Mouse (Mus musculus) forebrain, embryonic 13.5 days (tissue): ENCODE results near the gene E2f2. TPM values are rescaled to one million over a fixed set of nuclear protein-coding genes. Genes with fewer than 3 reads are reported as not detected.

Experiments
- ATAC-seq: fragments of 200-750 bp; cut with Nextera tagmentation; 2 replicates; pipeline ENCODE4 v1.8.0; 2017
- H3K27ac ChIP-seq: fragments of 300-500 bp; sonication (generic); 2 replicates; pipeline ENCODE4 v1.5.1; 2015; ENCODE audit warnings: inconsistent platforms, mild to moderate bottlenecking, moderate library complexity
- H3K27me3 ChIP-seq: fragments of 300-500 bp; sonication (generic); 2 replicates; pipeline ENCODE4 v1.6.1; 2015; ENCODE audit warnings: mild to moderate bottlenecking, inconsistent platforms
- H3K36me3 ChIP-seq: fragments of 300-500 bp; sonication (generic); 2 replicates; pipeline ENCODE4 v1.6.1; 2015; ENCODE audit warnings: mild to moderate bottlenecking, inconsistent platforms; ENCODE audit not compliant: poor library complexity, severe bottlenecking
- H3K4me1 ChIP-seq: fragments of 300-500 bp; sonication (generic); 2 replicates; pipeline ENCODE4 v1.6.1; 2015; ENCODE audit warnings: inconsistent platforms
- H3K4me2 ChIP-seq: fragments of 300-500 bp; sonication (generic); 2 replicates; pipeline ENCODE4 v1.6.1; 2015; ENCODE audit warnings: inconsistent platforms, mild to moderate bottlenecking, moderate library complexity
- H3K4me3 ChIP-seq: fragments of 300-500 bp; sonication (generic); 2 replicates; pipeline ENCODE4 v1.5.1; 2015; ENCODE audit warnings: mild to moderate bottlenecking, inconsistent platforms
- H3K9ac ChIP-seq: fragments of 300-500 bp; sonication (generic); 2 replicates; pipeline ENCODE4 v1.6.1; 2015; ENCODE audit warnings: mild to moderate bottlenecking, inconsistent platforms
- H3K9me3 ChIP-seq: fragments of 300-500 bp; sonication (generic); replicated peaks from 2 replicates; pipeline ENCODE4 v1.6.1; 2016; ENCODE audit warnings: inconsistent platforms
- WGBS: fragments of 180-500 bp; shearing (Covaris S2); methylation state at CpG from one replicate; pipeline ENCODE4 v1.1.7; 2015; 5-methylcytosine and 5-hydroxymethylcytosine counted together
- polyA plus RNA-seq: library from polyadenylated mRNA; unstranded; fragments of >200 nt; fragmentation: Nextera tagmentation; extraction: Ambion mirVana; gene quantifications from 2 replicates; pipeline ENCODE4 v1.2.1, GENCODE M21; 2015

The E2f2 gene
- polyA plus RNA-seq, 1 experiment from 2014 or later: 9.7 TPM

DNA sequence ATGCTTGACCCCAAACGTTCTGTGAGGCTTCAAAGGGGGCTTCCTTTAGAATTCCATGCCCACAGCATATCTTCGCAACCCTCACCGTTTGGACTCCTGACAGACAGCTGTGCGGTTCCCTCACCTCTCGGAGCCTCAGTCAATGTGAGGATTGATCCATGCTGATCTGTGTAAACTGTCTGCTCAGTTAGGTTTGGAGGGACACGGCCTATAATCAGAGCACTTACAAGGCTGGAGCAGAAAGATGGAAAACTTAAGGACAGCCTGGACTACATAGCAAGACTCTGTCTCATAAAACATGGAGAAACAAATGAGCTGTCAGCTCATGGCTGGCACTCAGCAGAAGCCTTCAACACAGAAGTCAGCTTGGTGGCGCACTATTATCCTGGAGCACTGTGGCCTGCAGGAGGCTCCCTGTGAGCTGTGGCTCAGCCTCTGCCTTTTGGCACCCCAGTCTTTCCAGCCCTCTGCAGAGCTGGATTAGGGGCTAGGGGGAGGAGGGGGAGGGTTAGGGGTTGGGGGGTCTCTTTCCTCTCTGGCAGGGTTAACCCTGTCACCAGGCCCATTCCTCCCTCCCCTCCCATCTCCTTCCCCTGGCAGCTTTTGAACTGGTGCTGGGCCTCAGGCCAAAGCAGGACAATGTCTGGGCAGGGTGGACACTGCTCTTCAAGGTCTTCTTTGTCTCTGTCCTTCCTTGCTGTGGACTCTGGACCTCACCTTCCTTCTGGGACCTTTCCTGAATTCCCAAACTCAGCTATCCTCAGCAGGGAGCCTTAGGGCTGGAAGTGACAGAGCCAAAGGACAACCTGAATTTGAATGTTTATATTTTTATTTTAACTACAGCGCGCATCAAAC is 36.1 kb upstream of the E2f2 start:
- H3K4me1 ChIP-seq: peaks cover 50% of the 10 kb centered on the region
- no peaks in the 10 kb centered on the region for H3K36me3 ChIP-seq
- 29% methylated on average over 9 of the region's 9 CpGs for WGBS

DNA sequence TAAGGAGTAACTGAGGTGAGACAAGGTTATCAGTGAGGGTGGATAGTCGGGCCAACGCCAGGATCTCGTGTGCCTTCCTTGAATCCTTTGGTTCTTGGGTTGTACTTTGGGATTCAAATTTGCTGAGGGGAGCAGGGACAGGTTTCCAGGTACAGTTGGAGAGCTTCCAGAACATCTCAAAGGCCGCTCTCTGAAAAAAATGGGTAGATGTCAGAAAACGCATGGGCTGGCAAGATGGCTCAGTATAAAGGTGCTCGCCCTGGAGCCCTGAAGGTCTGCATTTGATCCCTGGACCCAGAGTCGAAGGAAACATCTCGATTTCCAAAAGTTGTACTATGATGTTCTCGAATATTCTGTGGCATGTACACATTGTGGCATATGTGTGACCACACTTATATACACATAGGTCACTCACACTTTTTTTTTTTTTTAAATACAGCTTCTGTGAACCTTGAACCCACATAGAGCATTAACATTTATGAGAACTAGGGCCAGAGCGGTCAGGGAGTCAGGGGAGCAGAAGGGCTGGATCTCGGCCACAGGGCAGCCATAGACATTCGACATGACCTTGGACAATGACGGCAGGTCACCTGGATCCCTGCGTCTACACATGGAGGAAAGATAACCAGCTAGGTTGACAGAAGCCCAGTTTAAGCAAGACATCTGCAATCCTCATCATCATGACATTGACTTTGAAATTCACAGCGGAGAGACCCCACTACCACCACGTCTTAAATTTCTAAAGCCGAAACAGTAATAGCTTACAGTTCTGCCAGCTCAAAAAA is 32.7 kb upstream of the E2f2 start:
- Histone ChIP-seq H3K9me3 (no peaks in the 10 kb centered on the region), H3K4me1 (peaks cover 66% of the 10 kb centered on the region), H3K36me3 (no peaks in the 10 kb centered on the region), H3K4me2 (peak overlapping the region; percentile 62), H3K9ac (no peak overlapping the region), H3K27ac (peak overlapping the region; percentile 81), H3K27me3 (peaks cover 23% of the 10 kb centered on the region), H3K4me3 (no peak overlapping the region)
- no peak for ATAC-seq
- WGBS: 59% methylated on average over 17 of the region's 17 CpGs

More for the DNA sequence above, 36.1 kb upstream of the E2f2 start:
- Histone ChIP-seq H3K9ac (peak overlapping the region; percentile 76), H3K27me3 (peaks cover 3% of the 10 kb centered on the region; the same call in 1 of the 2 replicates), H3K9me3 (no peaks in the 10 kb centered on the region), H3K27ac (peak overlapping the region; percentile 98), H3K4me2 (peak overlapping the region; percentile 70), H3K4me3 (peak overlapping the region; percentile 43; the same call in 1 of the 2 replicates)
- ATAC-seq: no peak

DNA sequence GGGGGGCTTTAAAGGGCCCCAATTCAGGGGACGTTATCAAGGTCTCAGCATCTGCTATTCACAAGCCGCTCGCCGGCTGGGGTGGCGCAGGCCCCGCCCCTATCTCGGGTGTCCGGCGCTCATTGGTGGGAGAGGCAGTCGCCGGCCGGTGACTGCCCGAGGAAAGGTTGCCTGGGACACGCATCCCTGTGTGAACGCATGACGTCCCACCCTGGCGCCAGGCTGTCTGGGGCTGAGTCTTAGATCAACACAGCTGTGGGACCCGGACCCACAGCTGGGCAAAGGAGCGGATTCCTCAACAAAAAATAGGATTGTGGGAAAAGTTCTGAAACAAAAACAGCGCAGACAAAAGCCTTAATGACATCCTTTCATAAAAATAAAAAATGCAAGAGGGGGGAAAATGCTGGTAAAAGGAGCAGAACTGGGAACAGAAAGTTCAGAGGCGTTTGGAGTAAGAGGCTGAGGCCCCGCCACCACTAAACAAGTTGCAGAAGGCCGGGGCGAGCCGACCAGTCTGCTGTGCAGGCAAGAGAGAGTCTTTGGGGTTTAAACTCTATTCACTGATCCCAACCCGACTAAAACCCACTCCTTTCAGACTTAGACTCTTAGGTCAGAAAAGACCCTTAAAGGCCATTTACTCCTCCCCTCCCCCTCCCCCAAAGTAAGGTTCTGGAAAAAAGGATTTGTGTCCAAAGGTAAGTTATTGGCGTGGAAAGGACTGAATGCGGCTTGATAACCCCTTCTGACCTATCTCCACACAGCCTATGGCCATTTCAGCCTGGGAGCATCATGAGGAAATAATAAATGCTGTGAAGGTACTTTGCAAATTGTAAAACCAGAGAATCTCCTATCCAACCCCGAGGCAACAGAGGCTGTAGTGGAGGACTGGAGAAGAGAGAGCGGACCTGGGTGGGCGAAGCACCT is 31.6 kb upstream of the E2f2 start:
- Histone ChIP-seq H3K27ac (peak overlapping the region; percentile 81), H3K9ac (peak overlapping the region; percentile 30; the same call in 1 of the 2 replicates), H3K9me3 (no peaks in the 10 kb centered on the region), H3K4me3 (peak overlapping the region; percentile 29), H3K4me1 (peaks cover 65% of the 10 kb centered on the region), H3K4me2 (peak overlapping the region; percentile 62), H3K27me3 (peaks cover 34% of the 10 kb centered on the region), H3K36me3 (no peaks in the 10 kb centered on the region)
- 7% methylated on average over 31 of the region's 31 CpGs for WGBS
- peak; percentile 84 for ATAC-seq

DNA sequence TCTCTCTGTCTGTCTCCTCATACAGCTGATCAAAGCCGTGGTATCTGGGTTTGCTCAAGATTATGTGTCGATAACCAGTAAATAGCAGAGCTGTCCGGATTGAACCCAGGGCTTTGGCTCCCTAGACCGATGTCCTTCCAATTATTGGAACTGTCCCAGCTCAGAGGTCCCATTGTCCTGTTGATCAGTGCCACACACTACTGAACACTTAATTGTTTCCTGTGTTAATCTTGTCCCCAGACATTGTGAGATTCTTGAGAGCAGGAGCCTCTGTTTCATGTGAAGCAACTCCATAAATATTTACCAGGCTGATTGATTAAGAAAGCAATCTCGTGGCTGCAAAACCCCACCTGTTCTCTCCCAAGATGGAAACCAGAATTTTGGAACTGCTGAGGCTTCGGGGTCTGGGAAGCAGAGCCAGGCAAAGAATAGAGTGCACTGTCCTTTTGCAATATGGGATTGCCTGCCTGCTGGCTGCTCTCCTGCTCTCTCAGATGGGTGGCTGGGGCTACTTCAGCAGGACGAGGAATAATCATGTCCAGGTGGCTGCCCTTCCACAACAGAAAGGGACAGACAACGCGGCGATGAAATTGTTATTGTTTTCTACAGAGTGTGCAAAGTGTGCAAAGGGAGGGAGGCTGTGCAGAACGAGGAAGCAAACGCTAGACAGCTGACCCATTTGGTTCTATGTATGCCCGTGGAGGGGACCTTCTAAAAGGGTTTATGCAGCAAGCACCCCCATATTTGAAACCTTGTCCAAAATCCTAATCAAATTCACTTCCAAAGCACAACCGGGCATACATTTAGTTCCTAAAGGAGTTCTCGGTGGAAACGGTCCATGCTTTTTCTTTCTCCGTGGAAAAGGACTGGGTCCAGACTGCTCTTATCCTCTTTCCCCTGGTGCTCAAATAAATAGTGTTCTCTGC is 29.7 kb upstream of the E2f2 start:
- no peak for ATAC-seq
- peak overlapping the region; percentile 92 for H3K4me2 ChIP-seq
- H3K27me3 ChIP-seq: peaks cover 48% of the 10 kb centered on the region
- H3K4me1 ChIP-seq: peaks cover 74% of the 10 kb centered on the region
- H3K4me3 ChIP-seq: peak overlapping the region; percentile 52; the same call in 1 of the 2 replicates
- no peaks in the 10 kb centered on the region for H3K36me3 ChIP-seq
- 0 out of 2 replicates have a peak overlapping the region, but pooled peaks have one; percentile 8 for H3K9ac ChIP-seq
- peak overlapping the region; percentile 15 for H3K27ac ChIP-seq
- WGBS: 12% methylated on average over 17 of the region's 17 CpGs
- H3K9me3 ChIP-seq: no peaks in the 10 kb centered on the region

DNA sequence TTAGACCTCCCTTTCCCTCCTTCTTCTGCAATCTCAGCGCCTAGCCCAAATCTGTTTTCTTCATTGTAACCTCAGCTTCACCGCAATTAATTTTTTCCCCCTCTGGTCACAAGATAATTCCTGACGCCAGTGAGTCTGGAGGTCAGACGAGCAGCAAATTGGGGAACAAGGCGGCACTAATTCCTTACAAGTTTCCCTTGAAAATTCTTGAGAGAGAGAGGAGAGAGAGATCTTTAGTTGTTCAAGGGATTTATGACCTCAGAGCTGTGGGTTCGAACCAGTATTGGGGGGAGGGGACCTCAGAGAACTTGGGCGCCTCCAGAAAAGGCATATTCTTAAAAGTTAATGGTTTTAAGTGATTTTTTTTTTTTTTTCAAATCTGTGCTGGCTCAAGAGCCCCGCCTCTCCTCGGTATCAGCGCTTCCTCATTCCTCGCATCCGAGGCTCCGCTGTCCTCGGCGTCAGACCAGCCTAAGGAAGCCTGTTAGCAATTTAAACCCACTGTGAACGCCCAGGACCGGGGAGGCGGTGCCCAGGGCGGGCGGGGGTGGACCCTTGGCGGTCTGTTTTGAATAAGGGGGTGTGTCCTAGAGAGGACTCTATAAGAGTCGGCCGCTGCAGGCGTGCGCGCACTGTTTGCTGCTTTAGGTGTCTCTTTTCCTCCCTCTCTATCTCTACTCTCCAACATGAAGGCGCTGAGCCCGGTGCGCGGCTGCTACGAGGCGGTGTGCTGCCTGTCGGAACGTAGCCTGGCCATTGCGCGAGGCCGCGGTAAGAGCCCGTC is 28.8 kb upstream of the E2f2 start, which contains the start of gene Id3:
TSS of gene Id3 (plus strand) at position 305 of the 784 bp plus-strand sequence.
- peak within 1 kb of the TSS; percentile 92 for H3K4me2 ChIP-seq
- H3K4me1 ChIP-seq: peaks cover 75% of the 10 kb centered on the region
- H3K9ac ChIP-seq: peak within 1 kb of the TSS; percentile 73
- peak within 1 kb of the TSS; percentile 52 for H3K4me3 ChIP-seq
- H3K36me3 ChIP-seq: no peaks in the 10 kb centered on the region
- WGBS: 1% methylated on average over 39 of the region's 39 CpGs
- H3K27me3 ChIP-seq: peaks cover 48% of the 10 kb centered on the region
- ATAC-seq: peak; percentile 80
- no peaks in the 10 kb centered on the region for H3K9me3 ChIP-seq
- H3K27ac ChIP-seq: peak within 1 kb of the TSS; percentile 62

DNA sequence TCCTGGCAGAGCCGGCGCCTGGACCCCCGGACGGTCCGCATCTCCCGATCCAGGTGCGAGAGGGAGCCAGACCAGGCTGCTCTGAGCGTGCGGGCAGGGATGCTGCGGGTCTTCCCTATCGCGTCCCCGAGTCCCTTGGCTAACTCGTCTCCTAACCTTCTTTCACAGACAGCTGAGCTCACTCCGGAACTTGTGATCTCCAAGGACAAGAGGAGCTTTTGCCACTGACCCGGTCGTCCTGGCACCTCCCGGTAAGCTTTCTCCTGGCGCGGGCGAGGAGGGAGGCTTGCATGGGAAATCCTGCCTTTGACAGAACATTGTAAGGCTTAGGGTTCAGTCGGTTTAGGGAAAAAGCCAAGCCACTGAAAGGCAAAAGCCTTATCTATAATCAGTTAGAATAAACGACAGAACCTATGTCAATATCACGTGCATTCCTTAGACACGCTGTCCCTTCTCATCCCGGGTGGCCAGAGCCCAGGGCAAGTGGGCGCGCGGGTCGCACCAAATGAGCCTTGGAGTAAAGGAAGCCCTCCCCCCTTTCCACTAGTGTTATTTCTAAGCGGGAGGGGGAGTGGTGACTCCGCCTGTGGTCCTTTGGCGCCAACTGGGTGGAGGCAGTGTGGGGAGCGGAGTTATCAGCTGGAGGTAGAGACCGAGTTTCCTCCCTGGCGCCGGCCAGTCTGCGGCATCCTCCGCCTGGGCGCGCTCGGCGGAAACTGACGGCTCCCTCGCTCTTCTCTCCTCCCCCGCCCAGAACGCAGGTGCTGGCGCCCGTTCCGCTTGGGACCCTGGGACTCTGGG is 27.9 kb upstream of the E2f2 start:
- peaks cover 48% of the 10 kb centered on the region for H3K27me3 ChIP-seq
- H3K9ac ChIP-seq: peak overlapping the region; percentile 73
- no peaks in the 10 kb centered on the region for H3K9me3 ChIP-seq
- ATAC-seq: no peak
- H3K4me3 ChIP-seq: peak overlapping the region; percentile 52
- H3K4me1 ChIP-seq: peaks cover 73% of the 10 kb centered on the region
- peak overlapping the region; percentile 92 for H3K4me2 ChIP-seq
- whole genome bisulfite sequencing: under 1% methylated on average over 50 of the region's 50 CpGs
- H3K27ac ChIP-seq: peak overlapping the region; percentile 62
- H3K36me3 ChIP-seq: no peaks in the 10 kb centered on the region

DNA sequence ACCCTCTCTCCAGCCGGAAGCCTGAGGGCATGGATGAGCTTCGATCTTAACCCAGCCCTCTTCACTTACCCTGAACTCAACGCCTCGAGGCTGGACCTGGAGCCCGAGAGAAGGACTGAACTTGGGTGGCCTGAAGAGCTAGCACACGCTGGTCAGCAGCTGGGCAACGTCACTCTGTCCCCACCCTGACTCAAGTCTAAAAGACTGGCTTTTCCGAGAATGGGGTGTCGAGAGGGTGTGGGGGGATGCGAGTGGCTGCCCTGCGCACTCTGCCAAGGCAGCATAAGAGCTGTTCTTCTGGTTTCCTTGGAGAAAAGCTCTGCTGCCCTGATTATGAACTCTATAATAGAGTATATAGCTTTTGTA is 27.3 kb upstream of the E2f2 start:
- peak overlapping the region; percentile 62; the same call in 1 of the 2 replicates for H3K27ac ChIP-seq
- peaks cover 48% of the 10 kb centered on the region for H3K27me3 ChIP-seq
- H3K9ac ChIP-seq: peak overlapping the region; percentile 73
- H3K4me1 ChIP-seq: peaks cover 67% of the 10 kb centered on the region
- H3K36me3 ChIP-seq: no peaks in the 10 kb centered on the region
- peak overlapping the region; percentile 52 for H3K4me3 ChIP-seq
- no peak for ATAC-seq
- no peaks in the 10 kb centered on the region for H3K9me3 ChIP-seq
- peak overlapping the region; percentile 92 for H3K4me2 ChIP-seq
- WGBS: under 1% methylated on average over 11 of the region's 11 CpGs

DNA sequence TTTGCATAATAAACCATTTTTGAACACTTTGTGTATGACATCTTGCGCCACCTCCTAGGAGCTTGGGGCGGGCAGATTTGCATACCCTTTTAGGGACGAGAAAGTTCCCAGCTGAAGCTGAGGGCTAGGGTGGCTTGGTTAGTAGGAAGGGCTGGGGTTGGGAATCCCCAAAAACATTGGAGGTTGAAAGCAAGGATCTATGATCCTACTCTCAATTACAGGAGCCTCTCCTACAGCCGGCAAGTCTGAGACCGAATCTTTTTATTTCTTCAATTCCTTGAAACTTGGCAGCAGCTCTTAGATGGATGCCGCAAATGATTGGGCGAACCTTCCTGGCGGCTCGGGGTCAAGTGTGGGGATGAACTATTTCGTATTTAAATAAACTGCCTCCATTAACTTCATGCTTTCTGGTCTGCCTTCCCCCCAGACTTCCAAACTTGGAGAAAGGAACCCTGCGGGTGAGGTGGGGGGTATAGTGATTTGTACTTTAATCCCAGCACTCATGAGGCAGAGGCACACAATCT is 26.8 kb upstream of the E2f2 start:
- ATAC-seq: no peak
- H3K4me2 ChIP-seq: peak overlapping the region; percentile 92
- H3K36me3 ChIP-seq: no peaks in the 10 kb centered on the region
- H3K27me3 ChIP-seq: peaks cover 48% of the 10 kb centered on the region
- H3K27ac ChIP-seq: peak overlapping the region; percentile 27; the same call in 1 of the 2 replicates
- no peaks in the 10 kb centered on the region for H3K9me3 ChIP-seq
- H3K4me3 ChIP-seq: peak overlapping the region; percentile 52
- 20% methylated on average over 11 of the region's 11 CpGs for WGBS
- peak overlapping the region; percentile 73 for H3K9ac ChIP-seq
- H3K4me1 ChIP-seq: peaks cover 63% of the 10 kb centered on the region

DNA sequence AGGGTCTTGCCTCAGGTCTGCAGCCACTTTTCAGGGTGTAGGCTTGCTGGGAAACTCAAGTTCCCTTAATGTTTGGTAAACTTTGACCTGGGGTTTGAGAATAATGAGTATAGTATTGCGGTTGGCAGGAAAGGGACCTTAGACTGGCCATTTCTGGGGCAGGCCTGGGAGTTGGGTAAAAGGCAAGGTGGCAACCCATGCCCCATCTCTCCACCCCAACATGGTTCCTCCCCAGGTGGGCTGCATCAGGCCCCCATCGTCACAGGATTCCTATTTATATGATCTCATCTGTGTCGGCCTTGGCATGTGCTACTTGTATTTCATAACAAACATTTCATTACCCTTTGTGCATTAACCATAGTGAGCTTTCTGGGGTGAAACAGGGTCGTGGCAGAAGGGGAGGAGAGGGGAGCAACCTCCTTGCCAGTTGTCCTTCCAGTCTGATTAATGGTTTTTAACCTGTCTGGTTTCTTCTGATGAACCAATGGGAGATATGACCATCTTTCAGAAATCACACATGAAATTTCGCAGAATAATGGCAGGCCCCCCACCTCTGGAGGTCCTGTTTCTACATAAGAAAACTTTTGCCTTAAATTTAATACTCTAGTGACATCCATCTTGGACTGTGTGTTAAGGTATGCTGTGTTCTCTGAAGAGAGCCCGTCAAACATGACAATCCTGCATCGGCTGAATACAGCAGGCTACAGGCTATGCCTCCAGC is 26.0 kb upstream of the E2f2 start:
- H3K27me3 ChIP-seq: peaks cover 45% of the 10 kb centered on the region
- ATAC-seq: no peak
- H3K4me1 ChIP-seq: peaks cover 63% of the 10 kb centered on the region
- peak overlapping the region; percentile 92 for H3K4me2 ChIP-seq
- no peaks in the 10 kb centered on the region for H3K36me3 ChIP-seq
- peak overlapping the region; percentile 52 for H3K4me3 ChIP-seq
- peak overlapping the region; percentile 27; the same call in 1 of the 2 replicates for H3K27ac ChIP-seq
- WGBS: 25% methylated on average over 7 of the region's 7 CpGs
- no peaks in the 10 kb centered on the region for H3K9me3 ChIP-seq
- H3K9ac ChIP-seq: peak overlapping the region; percentile 35
